Mouse (Mus musculus) ES-E14 (cell line): ENCODE data around the gene Fkbp6. TPM values are rescaled to one million over a fixed set of nuclear protein-coding genes. Genes with fewer than 3 reads are reported as not detected.

Experiments used
- DNase-seq: peaks from one replicate; pipeline ENCODE4 v3.0.0-alpha.2; 2013; ENCODE audit warnings: low read depth, low spot score
- H3K27ac ChIP-seq: 2 replicates; pipeline ENCODE4 v1.5.1; 2012; ENCODE audit warnings: low read depth, mild to moderate bottlenecking, low read length, moderate library complexity, mixed read lengths; ENCODE audit not compliant: poor library complexity, insufficient read depth, severe bottlenecking
- H3K36me3 ChIP-seq: 2 replicates; pipeline ENCODE4 v1.6.1; 2012; ENCODE audit warnings: mild to moderate bottlenecking, low read length, moderate library complexity, mixed read lengths; ENCODE audit not compliant: control insufficient read depth, poor library complexity, insufficient read depth, severe bottlenecking
- H3K4me1 ChIP-seq, 2 experiments: fragments of 150-350 bp in 1 of 2; sonication (generic) in 1 of 2; 2 replicates each; pipeline ENCODE4 v1.6.1; 2012; ENCODE audit warnings: low read length in 2 of 2, mild to moderate bottlenecking in 1 of 2, mixed read lengths in 1 of 2; ENCODE audit not compliant: control insufficient read depth in 2 of 2, insufficient read depth in 2 of 2, poor library complexity in 1 of 2
- H3K4me3 ChIP-seq, 2 experiments: fragments of 150-350 bp in 1 of 2; sonication (generic) in 1 of 2; 2 replicates each; pipeline ENCODE4 v1.5.1; 2012; ENCODE audit warnings: low read length in 2 of 2, low read depth in 1 of 2, mild to moderate bottlenecking in 1 of 2, mixed read lengths in 1 of 2; ENCODE audit not compliant: insufficient read depth in 1 of 2, poor library complexity in 1 of 2, severe bottlenecking in 1 of 2
- H3K9ac ChIP-seq: 2 replicates; pipeline ENCODE4 v1.6.1; 2012; ENCODE audit warnings: low read depth, mild to moderate bottlenecking, low read length, mixed read lengths; ENCODE audit not compliant: poor library complexity, insufficient read depth, severe bottlenecking
- H3K9me3 ChIP-seq: fragments of 150-350 bp; sonication (generic); 2 replicates; pipeline ENCODE4 v1.6.1; 2012; ENCODE audit warnings: low read depth, mild to moderate bottlenecking, low read length; ENCODE audit not compliant: control insufficient read depth, insufficient read depth
- CHD2 ChIP-seq: IDR thresholded peaks from 2 replicates; pipeline ENCODE4 v1.6.1; 2014; ENCODE audit warnings: mild to moderate bottlenecking, low read depth, low read length, inconsistent platforms
- HCFC1 ChIP-seq: IDR thresholded peaks from 2 replicates; pipeline ENCODE4 v1.6.1; 2012; ENCODE audit warnings: low read length, inconsistent platforms, borderline replicate concordance; ENCODE audit not compliant: insufficient read depth
- MAFK ChIP-seq: IDR thresholded peaks from 2 replicates; pipeline ENCODE4 v1.6.1; 2014; ENCODE audit warnings: mild to moderate bottlenecking, low read depth, low read length, inconsistent platforms; ENCODE audit not compliant: insufficient read depth
- ZC3H11A ChIP-seq: IDR thresholded peaks from 2 replicates; pipeline ENCODE4 v1.6.1; 2012; ENCODE audit warnings: low read depth, mild to moderate bottlenecking, inconsistent platforms, low read length, borderline replicate concordance
- ZNF384 ChIP-seq: IDR thresholded peaks from 2 replicates; pipeline ENCODE4 v1.6.1; 2012; ENCODE audit warnings: low read depth, low read length, inconsistent platforms
- in situ Hi-C, 2 experiments: fragments of 600-800 bp; cut with MboI; formaldehyde crosslinking; loops; one replicate each; pipeline ENCODE4 v1.15.1; 2025; ENCODE audit warnings: low sequenced_read_pairs in 2 of 2, inconsistent platforms in 1 of 2; ENCODE audit not compliant: unreplicated experiment in 2 of 2
- total RNA-seq: library from RNA; depleted of rRNA; stranded (reverse); fragments of 300-350 nt; gene quantifications from 2 replicates; pipeline ENCODE4 v1.2.3, GENCODE M21; 2012

Gene Fkbp6
- total RNA-seq, 1 experiment: 20.1 TPM

DNA sequence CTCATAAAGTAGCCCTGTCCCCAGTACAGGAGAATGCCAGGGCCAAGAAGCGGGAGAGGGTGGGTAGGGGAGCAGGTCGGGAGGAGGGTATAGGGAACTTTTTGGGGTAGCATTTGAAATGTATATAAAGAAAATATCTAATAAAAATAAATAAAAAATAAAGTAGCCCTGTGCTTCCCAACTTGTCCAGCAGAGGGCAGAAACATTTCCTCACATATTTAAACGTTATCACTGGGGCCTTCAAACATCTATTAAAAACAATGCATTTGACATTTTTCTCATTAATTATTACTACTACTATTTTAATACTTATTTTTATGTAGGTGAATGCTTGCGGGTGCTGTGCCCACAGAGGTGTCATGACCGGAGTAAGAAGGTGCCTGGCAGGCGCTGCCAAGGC, 18.0 kb upstream of the Fkbp6 start:
- in situ Hi-C loops: no loop called here
- TF ChIP-seq HCFC1 (no peak), ZC3H11A (no peak), CHD2 (no peak), MAFK (no peak), ZNF384 (no peak)
- DNase-seq: no peak
- Histone ChIP-seq H3K27ac (no peak overlapping the region), H3K9me3 (no peaks in the 10 kb centered on the region), H3K9ac (no peak overlapping the region), H3K4me1 (peaks cover 0 to 4% of the 10 kb centered on the region in 2 experiments; a peak in 1 of 4 replicates), H3K4me3 (no peak overlapping the region), H3K36me3 (peaks cover 3% of the 10 kb centered on the region)

DNA sequence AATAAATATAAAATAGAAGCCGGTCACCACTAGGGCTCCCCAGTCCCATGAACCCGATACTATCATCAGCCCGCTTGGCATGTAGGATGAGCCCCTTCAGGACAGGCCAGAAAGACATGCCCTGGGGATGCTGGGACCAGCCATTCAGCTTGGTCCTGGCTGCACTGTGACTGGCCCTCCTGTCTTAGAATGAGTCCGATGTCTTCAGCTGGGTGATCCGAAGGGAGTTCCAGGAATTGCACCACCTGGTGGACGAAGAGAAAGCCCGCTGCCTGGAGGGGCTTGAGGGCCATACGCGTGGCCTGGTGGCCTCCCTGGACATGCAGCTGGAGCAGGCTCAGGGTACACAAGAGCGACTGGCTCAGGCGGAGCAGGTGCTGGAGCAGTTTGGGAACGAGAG, 13.7 kb upstream of the Fkbp6 start:
- TF ChIP-seq CHD2: no peak
- TF ChIP-seq HCFC1: no peak
- no peak for TF ChIP-seq MAFK
- TF ChIP-seq ZC3H11A: no peak; the same call in 1 of the 2 replicates
- no peak for TF ChIP-seq ZNF384
- in situ Hi-C loops: no loop called here
- peaks cover 0 to 2% of the 10 kb centered on the region in 2 experiments; a peak in 1 of 4 replicates for H3K4me1 ChIP-seq
- H3K27ac ChIP-seq: no peak overlapping the region
- no peak overlapping the region for H3K9ac ChIP-seq
- no peak for DNase-seq
- no peak overlapping the region for H3K4me3 ChIP-seq
- H3K9me3 ChIP-seq: no peaks in the 10 kb centered on the region
- H3K36me3 ChIP-seq: no peaks in the 10 kb centered on the region

DNA sequence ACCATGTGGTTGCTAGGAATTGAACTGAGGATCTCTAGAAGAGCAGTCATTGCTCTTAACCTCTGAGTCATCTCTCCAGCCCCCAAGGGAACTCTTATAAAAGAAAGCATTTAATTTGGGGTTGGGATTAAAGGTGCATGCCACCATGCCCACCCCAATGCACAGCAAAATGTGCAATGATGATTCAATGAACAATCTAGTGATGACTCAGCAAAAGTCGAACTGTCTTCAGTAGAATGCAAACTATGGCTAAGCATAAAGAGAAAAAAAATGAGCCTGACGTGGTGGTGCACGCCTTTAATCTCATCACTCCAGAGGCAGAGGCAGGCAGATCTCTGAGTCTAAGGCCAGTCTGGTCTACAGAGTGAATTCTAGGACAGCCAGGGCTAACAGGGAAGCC, 12.7 kb upstream of the Fkbp6 start:
- Histone ChIP-seq H3K4me3 (no peak overlapping the region), H3K9ac (no peak overlapping the region), H3K9me3 (no peaks in the 10 kb centered on the region), H3K4me1 (no peaks in the 10 kb centered on the region; a peak in 1 of 4 replicates), H3K36me3 (no peaks in the 10 kb centered on the region), H3K27ac (no peak overlapping the region)
- TF ChIP-seq MAFK: peak; percentile 75
- TF ChIP-seq CHD2: no peak
- TF ChIP-seq ZNF384: no peak
- no peak for TF ChIP-seq ZC3H11A
- no peak for TF ChIP-seq HCFC1
- in situ Hi-C loops: no loop called here
- DNase-seq: no peak

DNA sequence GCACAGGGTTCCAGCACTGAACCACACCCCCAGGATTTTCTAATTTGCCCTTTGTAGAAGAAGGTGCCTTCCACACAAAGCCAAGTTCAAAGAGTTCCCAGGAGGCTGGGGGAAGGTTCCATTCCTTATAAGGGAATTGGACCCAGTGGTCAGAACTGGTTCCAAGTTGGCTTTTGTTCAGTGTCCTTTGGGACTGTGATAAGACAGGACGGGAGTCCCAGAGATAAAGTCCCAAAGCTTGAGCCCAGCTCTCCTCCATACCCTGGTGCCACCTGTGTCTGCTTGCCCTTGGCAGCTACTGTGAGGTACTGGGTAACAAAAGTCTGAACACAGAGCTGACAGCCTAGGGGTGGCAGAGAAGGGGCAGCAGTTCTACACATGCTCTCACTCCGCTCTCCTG, 9.9 kb upstream of the Fkbp6 start:
- no peaks in the 10 kb centered on the region for H3K36me3 ChIP-seq
- H3K27ac ChIP-seq: no peak overlapping the region
- DNase-seq: no peak
- no peak overlapping the region for H3K4me3 ChIP-seq
- H3K4me1 ChIP-seq: no peaks in the 10 kb centered on the region; a peak in 1 of 4 replicates
- TF ChIP-seq ZNF384 (no peak), CHD2 (no peak), HCFC1 (no peak), MAFK (no peak), ZC3H11A (no peak)
- in situ Hi-C loops: no loop called here
- no peak overlapping the region for H3K9ac ChIP-seq
- H3K9me3 ChIP-seq: no peaks in the 10 kb centered on the region

DNA sequence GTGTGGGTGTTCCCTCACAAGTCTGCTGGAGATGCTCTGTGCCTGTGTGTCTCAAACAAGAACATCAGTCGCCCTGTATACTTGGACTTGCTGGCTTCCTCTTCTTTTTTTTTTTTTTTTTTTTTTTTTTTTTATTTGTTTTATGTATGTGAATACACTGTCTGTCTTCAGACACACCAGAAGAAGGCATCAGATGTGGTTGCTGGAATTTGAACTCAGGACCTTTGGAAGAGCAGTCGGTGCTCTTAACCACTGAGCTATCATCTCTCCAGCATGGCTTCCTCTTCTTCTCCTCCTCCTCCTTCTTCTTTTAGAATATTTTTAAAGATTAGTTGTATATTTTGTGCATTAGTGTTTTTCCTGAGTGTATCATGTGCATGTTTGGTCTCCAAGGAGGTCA, 7.7 kb upstream of the Fkbp6 start:
- H3K27ac ChIP-seq: no peak overlapping the region
- H3K4me1 ChIP-seq: no peaks in the 10 kb centered on the region
- in situ Hi-C loops: no loop called here
- H3K9ac ChIP-seq: no peak overlapping the region
- no peaks in the 10 kb centered on the region for H3K9me3 ChIP-seq
- no peaks in the 10 kb centered on the region for H3K36me3 ChIP-seq
- DNase-seq: no peak
- no peak overlapping the region for H3K4me3 ChIP-seq
- TF ChIP-seq ZC3H11A: no peak
- no peak for TF ChIP-seq ZNF384
- no peak for TF ChIP-seq CHD2
- no peak for TF ChIP-seq MAFK
- no peak for TF ChIP-seq HCFC1
